ENCODE assay signal across 24 mouse cellular contexts in genomic region chr19:53674131-53674925, GRCm38 (mm10). TPM values are rescaled to one million over a fixed set of nuclear protein-coding genes. Genes with fewer than 3 reads are reported as not detected.
DNase-seq lines count a peak whose midpoint lies in the region; TF ChIP-seq lines count a peak whose summit lies in the region.
"Had no signal": no experiment of that assay in that cellular context is flagged by ENCODE, and none has a peak within 500 bp of the region (broad histone marks: within the 10 kb centered on the region; RNA-seq: fewer than 3 reads in every experiment).

No protein-coding gene starts in this region.

- 33% methylated on average over 9 of the region's 9 CpGs for WGBS in heart, adult 2 months

- no peak for TF ChIP-seq CTCF in heart, adult 2 months (IDR thresholded peaks at IDR 0.05)

- H3K4me1 ChIP-seq in heart, adult 2 months (ENCODE audit: control insufficient read depth, insufficient read depth, low read length) = peaks cover 2% of the 10 kb centered on the region; the same call in 1 of the 2 replicates

- TF ChIP-seq POLR2A in heart, adult 2 months (IDR thresholded peaks at IDR 0.05; ENCODE audit: insufficient read depth, low read depth, low read length) = no peak

- H3K4me3 ChIP-seq in heart, adult 2 months = no peak overlapping the region
- H3K4me3 ChIP-seq: embryonic facial prominence, embryonic 15.5 days; forebrain, embryonic 10.5 days; kidney, embryonic 15.5 days; limb, embryonic 10.5 days; midbrain, embryonic 12.5 days; neural tube, embryonic 13.5 days had no signal

- no peak overlapping the region for H3K9ac ChIP-seq in heart, adult 2 months (ENCODE audit: low read depth, low read length)
- H3K9ac ChIP-seq: embryonic facial prominence, embryonic 15.5 days; forebrain, postnatal 0 days; kidney, embryonic 15.5 days; liver, postnatal 0 days; midbrain, embryonic 12.5 days; neural tube, embryonic 13.5 days had no signal

- DNase-seq in heart, adult 2 months = no peak
- DNase-seq in heart, postnatal 10 days = no peak
- DNase-seq in retina, postnatal 1 day = peak; percentile 46
- no peak for DNase-seq in retina, embryonic 14.5 days (ENCODE audit: low spot score)
- peak; percentile 84 for DNase-seq in R1 (ENCODE audit: low read depth, low spot score)
- DNase-seq in embryo, embryonic 11 days = no peak
- no peak for DNase-seq in cerebellum, postnatal 4 days (ENCODE audit: low spot score in 2 of 2)
- DNase-seq in adipocyte (ENCODE audit: low spot score) = no peak
- DNase-seq: adrenal gland, postnatal 10 days; cerebellum, postnatal 10 days; forebrain, postnatal 0 days; gastrocnemius, postnatal 10 days; kidney, postnatal 4 days; liver, postnatal 0 days; lung, postnatal 10 days; thymus, adult 2 months had no signal

- H3K79me2 ChIP-seq in heart, adult 2 months (replicated peaks; ENCODE audit: control insufficient read depth, insufficient read depth, low read length) = no peaks in the 10 kb centered on the region

- H3K36me3 ChIP-seq in heart, adult 2 months (ENCODE audit: control insufficient read depth, insufficient read depth, low read length) = no peaks in the 10 kb centered on the region
- H3K36me3 ChIP-seq: embryonic facial prominence, embryonic 15.5 days; forebrain, embryonic 10.5 days; kidney, embryonic 15.5 days; limb, embryonic 10.5 days; midbrain, embryonic 12.5 days; neural tube, embryonic 13.5 days had no signal

- intact Hi-C loops in heart, adult 2 months (cut with DNase I) = loop anchor here (10.0 kb wide), 1 partner anchor 80 kb away; no protein-coding TSS in a partner anchor
- intact Hi-C loops in heart, postnatal 10 days (cut with DNase I) = no loop called here

- no peaks in the 10 kb centered on the region; the same call in 1 of the 2 replicates for H3K27me3 ChIP-seq in heart, adult 2 months (ENCODE audit: control insufficient read depth, insufficient read depth, low read length)

- no peak for TF ChIP-seq EP300 in heart, adult 2 months (IDR thresholded peaks at IDR 0.05; ENCODE audit: insufficient read depth, low read depth, low read length)

- H3K27ac ChIP-seq in heart, adult 2 months = peak overlapping the region; percentile 70
- H3K27ac ChIP-seq: embryonic facial prominence, embryonic 15.5 days; forebrain, embryonic 10.5 days; hindbrain, postnatal 0 days; kidney, embryonic 15.5 days; limb, embryonic 10.5 days; midbrain, embryonic 12.5 days; neural tube, embryonic 13.5 days had no signal

RNA-seq across cellular contexts. Expression of gene Rbm20, which starts 2.8 kb away (rescaled TPM):
- 100 to 1,000 TPM; 194 to 231 TPM for total RNA-seq in heart, adult 2 months (2021)
- 143 and 161 TPM in 2 replicates for polyA plus RNA-seq in heart, adult 2 months (2012; rRNA removed)
- 100 to 1,000 TPM; 257 to 294 TPM for total RNA-seq in heart, postnatal 10 days (2021)
- total RNA-seq: hematopoietic stem cell, adult 5-6 weeks had no signal

Comparison
In these comparisons a context has a peak if more than half of its experiments do, and no peak if none do; other contexts are left out.
1. DNase-seq: peak in retina, postnatal 1 day (single experiment) and R1 (single experiment); none in heart, adult 2 months (0 of 2), heart, postnatal 10 days (0 of 2), retina, embryonic 14.5 days (single experiment), embryo, embryonic 11 days (single experiment), cerebellum, postnatal 4 days (0 of 2) and adipocyte (single experiment).